Mouse (Mus musculus) heart, postnatal 36 days (tissue): ENCODE data around the gene Vmn1r111. TPM values are rescaled to one million over a fixed set of nuclear protein-coding genes. Genes with fewer than 3 reads are reported as not detected.
"Not testable (repeated sequence)": the region's sequence is repeated elsewhere in the genome, so short reads cannot be mapped to it uniquely, and the experiment has no call there.

ENCODE experiments used
- DNase-seq, 2 experiments: peaks; one replicate each; pipeline ENCODE4 v3.0.0; 2021 to 2022
- intact Hi-C: fragments of 180-260 bp; cut with DNase I; formaldehyde crosslinking; loops from one replicate; pipeline ENCODE4 v1.15.1; 2025
- total RNA-seq, 2 experiments: library from RNA; stranded (reverse); gene quantifications; 2 replicates each; pipeline ENCODE4 v1.2.3; 2021

Gene Vmn1r111
- total RNA-seq, result not detected

- DNase-seq, intact Hi-C loops: not testable (repeated sequence)
Observed at GRCm38 (mm10) chr7:20703116-20703515, at the start of gene Vmn1r111. Gene Vmn1r111 (minus strand): TSS chr7:20703216.

- DNase-seq, intact Hi-C loops: not testable (repeated sequence)
Observed at GRCm38 (mm10) chr7:20730524-20730923, 27.5 kb upstream of the Vmn1r111 start, which contains the start of gene Gm10668. Gene Gm10668 (minus strand): TSS chr7:20730624.

GRCm38 (mm10) chr7:20668618-20669017 lies 34.4 kb downstream of the Vmn1r111 start, which contains the start of gene Vmn1r107:
Gene Vmn1r107 (plus strand): TSS chr7:20668918.
- intact Hi-C loops, DNase-seq: not testable (repeated sequence)

Other genes starting within 250 kb of the Vmn1r111 start
- gene Gm10670, start 228.3 kb downstream of the Vmn1r111 start, total RNA-seq, result not detected
- not detected for gene Vmn1r103, start 192.7 kb downstream of the Vmn1r111 start, total RNA-seq
- gene Vmn1r104, start 169.4 kb downstream of the Vmn1r111 start, total RNA-seq, result not detected
- gene Gm5726, start 157.5 kb downstream of the Vmn1r111 start, total RNA-seq, result not detected
- not detected for gene Gm4141, start 127.0 kb downstream of the Vmn1r111 start, total RNA-seq
- not detected for gene Gm4513, start 104.2 kb downstream of the Vmn1r111 start, total RNA-seq
- not detected for gene Vmn1r107, start 34.3 kb downstream of the Vmn1r111 start, total RNA-seq
- gene Gm10668, start 27.4 kb upstream of the Vmn1r111 start, total RNA-seq, result not detected
- not detected for gene Vmn1r112, start 68.0 kb upstream of the Vmn1r111 start, total RNA-seq
- not detected for gene Vmn1r113, start 84.1 kb upstream of the Vmn1r111 start, total RNA-seq
- not detected for gene Vmn1r114, start 109.0 kb upstream of the Vmn1r111 start, total RNA-seq
- gene Vmn1r115, start 141.8 kb upstream of the Vmn1r111 start, total RNA-seq, result not detected
- gene Vmn1r116, start 169.0 kb upstream of the Vmn1r111 start, total RNA-seq, result not detected
- gene Vmn1r117, start 180.9 kb upstream of the Vmn1r111 start, total RNA-seq, result not detected
- gene Vmn1r118, start 209.1 kb upstream of the Vmn1r111 start, total RNA-seq, result not detected